Mouse (Mus musculus) adrenal gland, adult (tissue): ENCODE data around the gene Gm16867.
"Not testable (repeated sequence)": the region's sequence is repeated elsewhere in the genome, so short reads cannot be mapped to it uniquely, and the experiment has no call there.

ENCODE experiments used
- DNase-seq, 2 experiments: peaks; one replicate each; pipeline ENCODE4 v3.0.0; 2022 to 2023; ENCODE audit warnings: low spot score in 1 of 2; ENCODE audit not compliant: inconsistent age in 2 of 2

Gm16867 gene

DNA sequence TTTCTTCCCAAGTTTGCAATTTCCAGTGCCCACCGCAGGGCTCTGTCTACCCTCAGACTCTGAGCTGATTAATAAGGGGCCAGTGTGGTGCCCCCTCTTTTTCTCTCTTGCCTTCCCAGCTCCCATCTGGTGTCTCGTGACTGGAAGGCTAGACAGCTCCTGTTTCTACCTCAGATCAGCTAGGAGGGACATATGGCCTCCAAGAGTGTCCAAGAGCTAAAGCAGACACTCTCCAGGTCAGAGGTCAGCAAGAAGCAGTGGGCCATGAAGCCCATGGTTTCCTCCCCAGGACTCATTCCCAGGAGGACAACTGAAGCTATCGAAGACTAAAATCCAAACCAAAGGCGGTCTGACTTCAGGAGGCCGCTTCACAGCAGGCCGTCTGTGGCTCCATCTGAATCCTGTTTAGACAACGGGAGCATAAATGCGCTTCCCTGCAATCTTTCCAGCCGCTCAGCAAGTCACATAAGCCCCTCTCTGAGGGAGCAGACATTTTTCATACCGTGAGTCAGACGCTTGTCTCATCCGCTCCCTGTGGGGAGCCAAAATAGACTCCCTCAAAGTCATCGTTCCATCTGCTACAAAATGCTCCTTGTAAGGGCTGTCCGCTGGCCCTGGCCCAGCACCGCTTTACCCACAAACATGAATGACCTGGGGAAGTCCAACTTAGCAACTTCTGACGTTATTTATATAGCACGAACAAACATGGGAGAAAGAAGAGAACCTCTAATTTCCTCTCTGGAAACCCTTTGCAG is 35.4 kb downstream of the Gm16867 start:
- not testable (repeated sequence) for DNase-seq

DNA sequence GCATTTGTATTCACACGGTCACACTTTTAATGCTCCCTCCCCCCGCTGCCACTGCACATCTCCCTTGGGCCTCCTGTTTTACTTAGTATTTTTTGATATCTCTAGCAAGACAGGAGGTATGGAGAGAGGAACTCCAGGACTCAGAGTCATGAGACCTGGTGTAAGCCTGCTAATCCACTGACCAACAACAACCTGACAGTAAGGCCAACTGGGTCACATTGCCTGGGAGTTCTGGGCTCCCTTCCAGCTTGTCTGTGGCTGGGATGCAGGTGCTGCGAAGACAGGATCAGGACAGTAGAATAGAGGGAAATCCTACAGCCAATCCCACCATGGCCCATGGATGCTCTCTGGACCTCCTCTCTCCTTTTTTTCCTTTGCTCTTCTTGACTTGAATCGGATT is 38.7 kb downstream of the Gm16867 start:
- not testable (repeated sequence) for DNase-seq

DNA sequence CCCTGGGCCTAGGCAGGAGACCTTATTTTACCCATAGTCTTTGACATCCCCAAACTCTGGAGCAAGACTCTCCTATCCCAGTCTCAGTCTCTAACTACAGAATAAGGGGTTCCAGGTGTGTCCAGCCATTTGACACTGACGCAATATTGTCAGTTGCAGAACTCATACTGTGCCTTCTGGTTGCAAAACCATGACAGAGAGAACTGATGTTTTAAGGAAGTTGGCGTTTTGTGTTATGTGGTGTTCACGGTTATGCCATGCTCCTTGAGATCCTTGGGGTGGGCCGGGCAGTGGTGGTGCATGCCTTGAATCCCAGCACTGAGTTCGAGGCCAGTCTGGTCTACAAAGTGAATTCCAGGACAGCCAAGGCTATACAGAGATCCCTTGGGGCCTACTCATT is 45.5 kb downstream of the Gm16867 start:
- DNase-seq, result not testable (repeated sequence)

DNA sequence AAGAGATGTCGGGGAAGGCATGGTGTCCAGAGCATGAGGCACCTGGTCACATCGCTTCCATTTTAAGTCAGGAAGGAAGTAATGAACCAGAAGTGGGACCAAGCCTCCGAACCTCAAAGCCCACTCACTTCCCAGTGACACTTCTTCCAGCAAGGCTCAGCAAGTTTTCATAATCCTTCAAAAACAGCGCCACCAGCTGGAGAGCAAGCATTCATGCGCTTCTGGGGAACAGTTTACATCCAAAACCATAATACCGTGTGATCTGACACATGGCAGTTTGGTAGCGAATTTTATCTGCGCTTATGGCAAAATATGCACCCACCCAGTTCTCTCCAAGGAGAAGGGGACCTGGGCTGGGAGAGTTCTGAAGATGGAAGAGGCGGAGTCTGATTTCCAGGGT is 48.5 kb downstream of the Gm16867 start:
- DNase-seq, result not testable (repeated sequence)

DNA sequence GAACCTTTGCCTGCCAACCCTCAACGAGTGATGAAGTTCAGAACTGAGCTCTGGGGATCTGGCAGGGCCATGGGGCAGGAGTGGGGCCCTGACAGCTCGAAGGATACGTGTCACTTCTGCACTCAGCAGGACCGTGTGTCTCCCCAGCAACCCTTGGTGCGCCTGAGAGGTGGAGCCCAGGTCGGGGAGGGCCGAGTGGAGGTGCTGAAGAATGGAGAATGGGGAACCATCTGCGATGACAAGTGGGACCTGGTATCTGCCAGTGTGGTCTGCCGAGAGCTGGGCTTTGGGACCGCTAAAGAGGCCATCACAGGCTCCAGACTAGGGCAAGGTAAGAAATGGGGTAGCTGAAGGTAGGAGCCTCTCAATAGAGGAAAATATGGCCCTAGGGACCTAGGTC is 54.3 kb downstream of the Gm16867 start:
- DNase-seq, result not testable (repeated sequence)

DNA sequence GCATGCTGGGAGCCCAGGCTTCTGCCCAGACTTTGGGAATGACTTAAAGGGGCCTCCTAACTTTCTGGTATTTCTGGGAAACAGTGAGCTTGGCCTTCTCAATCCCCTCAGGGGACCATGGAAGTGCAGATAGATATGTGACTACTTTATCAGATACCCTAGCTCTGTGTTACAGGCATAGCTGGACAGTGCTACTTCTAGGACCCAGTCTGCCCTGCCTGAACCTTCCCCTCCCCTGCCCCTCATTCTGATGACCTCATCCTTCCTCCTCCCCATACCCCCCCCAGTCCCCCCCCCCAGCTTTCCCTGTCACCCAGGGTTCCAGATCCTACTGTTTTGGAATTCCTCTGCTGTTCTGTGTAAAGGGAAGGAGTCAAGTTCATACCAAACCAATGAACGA is 56.2 kb downstream of the Gm16867 start:
- not testable (repeated sequence) for DNase-seq

DNA sequence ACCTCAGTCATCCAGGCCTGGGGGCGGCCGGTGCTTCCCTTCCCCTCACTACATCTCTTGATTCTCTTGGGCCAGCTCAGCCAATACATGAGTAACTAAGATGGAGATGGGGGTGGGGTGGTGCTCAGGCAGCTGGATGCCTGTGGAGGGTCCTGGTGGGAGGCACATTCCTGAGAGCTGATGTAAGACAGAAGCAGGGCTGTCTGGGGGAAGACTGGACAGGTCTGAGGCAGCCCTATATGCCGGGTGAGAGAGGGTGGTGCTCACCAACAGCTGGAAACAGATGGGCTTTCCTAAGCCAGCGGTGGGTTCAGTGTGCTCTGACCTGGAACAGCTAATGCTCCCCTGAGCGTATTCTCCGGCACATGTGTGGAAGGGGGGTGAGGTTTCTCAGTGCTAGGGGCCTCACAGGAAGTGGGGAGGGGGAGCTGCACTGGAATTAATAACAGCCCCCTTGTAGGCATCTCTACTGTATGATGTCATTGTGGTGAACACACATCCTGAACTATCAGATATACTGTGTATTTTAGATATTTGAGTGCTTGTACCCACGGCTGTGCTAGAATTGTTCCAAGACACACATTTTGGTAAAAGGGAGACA is 60.0 kb downstream of the Gm16867 start:
- not testable (repeated sequence) for DNase-seq

DNA sequence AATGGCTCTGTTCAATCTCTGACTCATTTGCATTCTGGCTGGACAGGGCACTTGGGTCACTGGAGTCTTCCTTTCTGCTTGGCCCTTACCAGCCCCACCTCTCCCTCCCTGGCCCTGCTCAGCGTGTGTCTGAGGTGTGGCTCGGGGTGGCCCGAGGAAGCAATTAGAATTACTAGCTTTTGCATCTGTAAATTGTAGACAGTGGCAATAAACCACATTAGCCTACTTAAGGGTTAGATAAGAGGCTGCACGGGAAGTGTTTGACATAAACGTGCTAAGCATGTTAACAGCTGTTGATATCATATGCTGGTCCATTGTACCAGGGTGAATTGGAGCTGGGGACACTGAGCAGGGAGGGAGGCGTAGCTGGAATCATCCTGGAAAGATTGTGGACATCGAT is 62.2 kb downstream of the Gm16867 start:
- not testable (repeated sequence) for DNase-seq

DNA sequence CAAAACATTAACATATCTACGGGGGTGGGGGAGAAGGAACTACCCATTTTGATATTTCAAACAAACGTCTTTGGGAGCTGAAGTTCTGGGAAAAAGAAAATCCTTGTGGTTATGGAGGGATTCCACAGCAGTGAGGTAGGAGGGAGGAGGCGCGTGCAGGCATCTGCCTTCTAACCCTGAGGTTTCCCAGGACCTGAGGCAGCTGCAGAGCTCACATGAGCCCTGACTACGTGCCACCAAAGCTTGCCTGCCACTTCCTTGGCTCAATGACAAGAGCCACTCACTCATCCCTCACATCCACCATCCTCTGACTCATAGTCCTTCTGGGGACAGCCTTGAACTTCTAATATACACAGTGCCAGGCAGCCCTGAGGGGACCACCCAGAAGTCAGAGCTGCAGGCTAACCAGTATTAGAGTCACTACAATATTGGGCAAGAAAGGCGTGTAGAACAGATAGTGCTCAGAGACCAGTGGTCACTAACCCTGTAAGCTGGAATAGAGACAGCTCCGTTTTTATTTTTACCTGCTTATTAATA is 64.4 kb downstream of the Gm16867 start:
- not testable (repeated sequence) for DNase-seq

DNA sequence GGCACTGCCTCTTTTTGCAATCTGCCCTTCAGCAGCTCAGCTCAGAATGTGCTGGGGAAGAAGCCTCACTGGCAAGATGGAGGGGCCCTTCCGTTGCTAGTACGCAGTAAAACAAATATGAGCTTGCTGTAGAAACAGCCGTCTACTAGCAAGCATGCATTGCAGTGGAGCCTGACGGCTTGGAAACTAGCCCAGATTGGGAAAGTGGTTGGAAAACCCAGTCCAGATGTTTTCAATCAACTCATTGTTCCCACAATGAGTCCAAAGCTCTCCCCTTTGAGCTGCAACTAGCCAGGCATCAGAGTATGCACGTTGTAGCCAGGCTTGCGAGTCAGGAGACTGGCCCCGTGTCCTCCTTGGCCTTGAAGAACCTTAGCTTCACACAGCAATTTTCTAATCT is 82.2 kb downstream of the Gm16867 start:
- not testable (repeated sequence) for DNase-seq

DNA sequence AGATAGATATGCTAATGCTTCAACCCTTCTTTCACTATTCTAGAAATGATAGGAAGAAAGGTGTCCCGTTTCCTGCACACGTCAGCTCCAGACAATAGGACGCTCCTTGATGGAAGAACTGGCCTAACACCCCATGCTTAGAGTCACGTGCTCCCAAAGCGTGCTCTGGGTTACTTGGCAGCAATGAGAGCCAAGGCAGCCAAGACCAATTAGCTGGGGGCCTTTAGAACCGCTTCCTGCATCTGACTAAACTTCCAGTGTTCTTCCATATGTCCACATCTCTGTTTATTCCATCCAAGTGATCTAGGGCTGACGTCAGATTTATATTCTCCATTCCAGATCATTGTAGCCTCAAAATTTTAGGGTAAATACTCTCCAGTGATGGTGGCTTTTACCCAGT is 85.6 kb downstream of the Gm16867 start:
- DNase-seq, result not testable (repeated sequence)
